ENCODE assay signal across 9 mouse cellular contexts in genomic region chr7:4546591-4547131, GRCm38 (mm10). TPM values are rescaled to one million over a fixed set of nuclear protein-coding genes. Genes with fewer than 3 reads are reported as not detected.
DNase-seq lines count a peak whose midpoint lies in the region; ATAC-seq lines count a peak whose summit lies in the region.
"Had no signal": no experiment of that assay in that cellular context is flagged by ENCODE, and none has a peak within 500 bp of the region (broad histone marks: within the 10 kb centered on the region; RNA-seq: fewer than 3 reads in every experiment).

No protein-coding gene starts in this region.

- peak overlapping the region; percentile 82 for H3K4me2 ChIP-seq in hindbrain, embryonic 13.5 days
- peak overlapping the region; percentile 67 for H3K4me2 ChIP-seq in lung, embryonic 15.5 days

- H3K36me3 ChIP-seq in hindbrain, embryonic 13.5 days = peaks cover 14% of the 10 kb centered on the region
- no peaks in the 10 kb centered on the region for H3K36me3 ChIP-seq in lung, embryonic 15.5 days

- no peaks in the 10 kb centered on the region for H3K9me3 ChIP-seq in hindbrain, embryonic 13.5 days
- no peaks in the 10 kb centered on the region for H3K9me3 ChIP-seq in lung, embryonic 15.5 days

- H3K4me1 ChIP-seq in hindbrain, embryonic 13.5 days (replicated peaks) = peaks cover 17% of the 10 kb centered on the region
- peaks cover 12% of the 10 kb centered on the region; the same call in 1 of the 2 replicates for H3K4me1 ChIP-seq in lung, embryonic 15.5 days

- 2% methylated on average over 26 of the region's 26 CpGs for WGBS in hindbrain, embryonic 13.5 days
- WGBS in lung, embryonic 15.5 days = 2% methylated on average over 26 of the region's 26 CpGs

- H3K27me3 ChIP-seq in hindbrain, embryonic 13.5 days = 0 out of 2 replicates have a peak, but pooled peaks cover 5% of the 10 kb centered on the region
- H3K27me3 ChIP-seq in lung, embryonic 15.5 days = peaks cover 4% of the 10 kb centered on the region; the same call in 1 of the 2 replicates

- peak overlapping the region; percentile 94 for H3K27ac ChIP-seq in hindbrain, embryonic 13.5 days
- no peak overlapping the region for H3K27ac ChIP-seq in lung, embryonic 15.5 days

- peak overlapping the region; percentile 81 for H3K9ac ChIP-seq in hindbrain, embryonic 13.5 days
- no peak overlapping the region for H3K9ac ChIP-seq in lung, embryonic 15.5 days

- peak overlapping the region; percentile 59 for H3K4me3 ChIP-seq in hindbrain, embryonic 13.5 days
- peak overlapping the region; percentile 26 for H3K4me3 ChIP-seq in lung, embryonic 15.5 days

- peak; percentile 94 for DNase-seq in ES-CJ7 (ENCODE audit: low read depth, low spot score)
- DNase-seq in cerebellum, adult 9-10 months = peak; percentile 84
- peak; percentile 80 for DNase-seq in forelimb bud, embryonic 11.5 days (ENCODE audit: low read depth, low spot score)
- peak; percentile 92 to 95 for DNase-seq in layer of hippocampus, postnatal 14 days (ENCODE audit: low spot score in 2 of 2)
- peak; percentile 92 for DNase-seq in retina, embryonic 14.5 days (ENCODE audit: low spot score)

- ATAC-seq in hindbrain, embryonic 13.5 days (ENCODE audit: low FRiP score) = peak; percentile 93
- ATAC-seq in lung, embryonic 15.5 days (ENCODE audit: borderline replicate concordance, extremely low read depth, low FRiP score, low TSS enrichment) = peak; percentile 63; the same call in 1 of the 2 replicates
- no peak for ATAC-seq in erythroid progenitor cell, adult 5-6 weeks (replicated peaks; ENCODE audit: low FRiP score, poor library complexity, severe bottlenecking)
- ATAC-seq: Patski had no signal

RNA-seq across cellular contexts. Expression of gene Syt5, which starts 0.7 kb away (rescaled TPM):
- 78.7 and 82.6 TPM in 2 replicates for polyA plus RNA-seq in hindbrain, embryonic 13.5 days (2015; fragmentation: Nextera tagmentation; extraction: Ambion mirVana)
- 100 to 1,000 TPM; 193 to 200 TPM for total RNA-seq in layer of hippocampus, postnatal 14 days (2021)
- 4.8 and 5.7 TPM in 2 replicates for polyA plus RNA-seq in lung, embryonic 15.5 days (2015; fragmentation: Nextera tagmentation; extraction: Ambion mirVana)
- total RNA-seq in erythroid progenitor cell, adult 5-6 weeks (2015; ENCODE audit: low replicate concordance) = not detected in 2 replicates
- total RNA-seq in erythroid progenitor cell, adult 5-6 weeks (2017; ENCODE audit: low replicate concordance) = not detected in 2 replicates

RNA-seq across cellular contexts. Expression of gene Dnaaf3, which starts 14.4 kb away (rescaled TPM):
- polyA plus RNA-seq in hindbrain, embryonic 13.5 days (2015; fragmentation: Nextera tagmentation; extraction: Ambion mirVana) = 2.0 and 2.8 TPM in 2 replicates
- 1 to 10 TPM in 1 of 2 experiments, under 1 TPM in 1; 0.83 to 1.1 TPM for total RNA-seq in layer of hippocampus, postnatal 14 days (2021)
- polyA plus RNA-seq in lung, embryonic 15.5 days (2015; fragmentation: Nextera tagmentation; extraction: Ambion mirVana) = 2.9 and 3.2 TPM in 2 replicates
- not detected in 2 replicates for total RNA-seq in erythroid progenitor cell, adult 5-6 weeks (2015; ENCODE audit: low replicate concordance)
- total RNA-seq in erythroid progenitor cell, adult 5-6 weeks (2017; ENCODE audit: low replicate concordance) = 0.64 TPM in 1 of 2 replicates, not detected in the other

RNA-seq across cellular contexts. Expression of gene Tnni3, which starts 22.6 kb away (rescaled TPM):
- 3.8 and 3.9 TPM in 2 replicates for polyA plus RNA-seq in hindbrain, embryonic 13.5 days (2015; fragmentation: Nextera tagmentation; extraction: Ambion mirVana)
- total RNA-seq in layer of hippocampus, postnatal 14 days (2021) = 1 to 10 TPM in 1 of 2 experiments, under 1 TPM in 1; 0.57 to 1.1 TPM
- 79.8 and 114 TPM in 2 replicates for polyA plus RNA-seq in lung, embryonic 15.5 days (2015; fragmentation: Nextera tagmentation; extraction: Ambion mirVana)
- not detected in 2 replicates for total RNA-seq in erythroid progenitor cell, adult 5-6 weeks (2015; ENCODE audit: low replicate concordance)
- total RNA-seq in erythroid progenitor cell, adult 5-6 weeks (2017; ENCODE audit: low replicate concordance) = not detected in 2 replicates

RNA-seq across cellular contexts. Expression of gene Tnnt1, which starts 30.5 kb away (rescaled TPM):
- 7.4 and 7.5 TPM in 2 replicates for polyA plus RNA-seq in hindbrain, embryonic 13.5 days (2015; fragmentation: Nextera tagmentation; extraction: Ambion mirVana)
- total RNA-seq in layer of hippocampus, postnatal 14 days (2021) = 1 to 10 TPM; 1.9 to 8.6 TPM
- 13.4 and 23.1 TPM in 2 replicates for polyA plus RNA-seq in lung, embryonic 15.5 days (2015; fragmentation: Nextera tagmentation; extraction: Ambion mirVana)
- total RNA-seq in erythroid progenitor cell, adult 5-6 weeks (2015; ENCODE audit: low replicate concordance) = 1.4 TPM in 1 of 2 replicates, not detected in the other
- total RNA-seq in erythroid progenitor cell, adult 5-6 weeks (2017; ENCODE audit: low replicate concordance) = 3.9 TPM in 1 of 2 replicates, not detected in the other
- polyA plus RNA-seq: Patski had no signal

RNA-seq across cellular contexts. Expression of gene Ppp1r12c, which starts 45.2 kb away (rescaled TPM):
- 39.6 and 49.7 TPM in 2 replicates for polyA plus RNA-seq in hindbrain, embryonic 13.5 days (2015; fragmentation: Nextera tagmentation; extraction: Ambion mirVana)
- total RNA-seq in layer of hippocampus, postnatal 14 days (2021) = 100 to 1,000 TPM; 125 to 127 TPM
- polyA plus RNA-seq in lung, embryonic 15.5 days (2015; fragmentation: Nextera tagmentation; extraction: Ambion mirVana) = 41.6 and 49.0 TPM in 2 replicates
- total RNA-seq in erythroid progenitor cell, adult 5-6 weeks (2015; ENCODE audit: low replicate concordance) = 73.9 and 133 TPM in 2 replicates
- 123 and 130 TPM in 2 replicates for total RNA-seq in erythroid progenitor cell, adult 5-6 weeks (2017; ENCODE audit: low replicate concordance)

Comparison
In these comparisons a context has a peak if more than half of its experiments do, and no peak if none do; other contexts are left out.
1. RNA of gene Syt5, which starts 0.7 kb away (total RNA-seq): 193 to 200 TPM in layer of hippocampus, postnatal 14 days; not detected in erythroid progenitor cell, adult 5-6 weeks; every median in the first group is over 100 times any median in the second.
2. Peak in every context shown above with its lines, with median percentiles within 50 percentile points of each other: DNase-seq.